In the genomic region with DNA sequence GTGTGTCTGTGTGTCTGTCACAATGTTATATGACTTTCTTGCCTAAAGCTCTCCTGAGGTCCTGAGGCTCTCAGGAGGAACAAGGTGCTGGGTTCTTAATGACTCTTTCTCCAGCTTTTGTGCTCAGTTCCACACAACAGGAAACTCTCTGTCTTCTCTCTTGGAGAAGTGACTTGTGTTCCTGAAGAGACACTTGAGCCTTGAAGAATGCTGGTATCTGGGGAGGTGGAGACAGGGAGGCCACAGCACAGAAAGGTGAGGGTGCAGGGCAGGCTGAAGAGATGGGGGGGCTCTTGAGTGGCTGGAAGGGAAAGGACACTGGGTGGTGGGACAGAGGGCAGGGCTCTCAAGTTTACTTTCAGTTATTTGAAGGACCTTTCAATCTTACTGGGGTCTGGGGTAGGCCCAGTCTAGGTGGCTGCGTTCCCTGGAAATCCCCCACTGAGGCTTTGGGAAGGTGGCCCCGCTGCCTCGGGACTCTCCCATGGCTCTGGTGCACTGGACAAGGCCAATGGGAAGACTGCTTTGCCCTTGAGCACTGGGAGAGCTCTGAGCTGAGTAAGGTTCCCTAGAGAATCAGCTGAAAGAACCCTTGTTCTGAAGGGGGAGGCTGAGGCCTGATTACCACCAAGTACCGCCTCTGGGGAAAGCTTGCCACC, we compare ENCODE assay signal across 8 mouse cellular contexts. TPM values are rescaled to one million over a fixed set of nuclear protein-coding genes. Genes with fewer than 3 reads are reported as not detected.
DNase-seq lines count a peak whose midpoint lies in the region; ATAC-seq and TF ChIP-seq lines count a peak whose summit lies in the region.

No protein-coding gene starts in this region.

- intact Hi-C loops in left cerebral cortex, postnatal 4 days (cut with DNase I) = no loop called here

- no peak for ATAC-seq in forebrain, postnatal 0 days
- no peak for ATAC-seq in midbrain, embryonic 11.5 days (ENCODE audit: low FRiP score)
- ATAC-seq in midbrain, embryonic 15.5 days (replicated peaks) = no peak
- ATAC-seq in liver, embryonic 15.5 days (ENCODE audit: insufficient read depth) = no peak
- ATAC-seq in stomach, embryonic 16.5 days (ENCODE audit: insufficient read depth, low FRiP score) = no peak

- no peak for TF ChIP-seq CTCF in forebrain, postnatal 0 days (IDR thresholded peaks at IDR 0.05; ENCODE audit: low read depth)

- no peak overlapping the region for H3K4me2 ChIP-seq in forebrain, postnatal 0 days (ENCODE audit: low read depth)
- H3K4me2 ChIP-seq in midbrain, embryonic 11.5 days = no peak overlapping the region
- no peak overlapping the region for H3K4me2 ChIP-seq in midbrain, embryonic 15.5 days
- 0 out of 2 replicates have a peak overlapping the region, but pooled peaks have one; percentile 23 for H3K4me2 ChIP-seq in liver, embryonic 15.5 days
- H3K4me2 ChIP-seq in stomach, embryonic 16.5 days (ENCODE audit: low read depth, low read length) = no peak overlapping the region; the same call in 1 of the 2 replicates

- peaks cover 25% of the 10 kb centered on the region for H3K36me3 ChIP-seq in forebrain, embryonic 10.5 days (replicated peaks)
- H3K36me3 ChIP-seq in forebrain, postnatal 0 days (ENCODE audit: insufficient read depth) = no peaks in the 10 kb centered on the region
- no peaks in the 10 kb centered on the region for H3K36me3 ChIP-seq in midbrain, embryonic 11.5 days (ENCODE audit: control insufficient read depth, insufficient read depth, low read length)
- H3K36me3 ChIP-seq in midbrain, embryonic 15.5 days (replicated peaks) = no peaks in the 10 kb centered on the region
- no peaks in the 10 kb centered on the region for H3K36me3 ChIP-seq in liver, embryonic 15.5 days (replicated peaks)
- H3K36me3 ChIP-seq in stomach, embryonic 16.5 days (ENCODE audit: control insufficient read depth, insufficient read depth, low read length) = no peaks in the 10 kb centered on the region

- peaks cover 86% of the 10 kb centered on the region for H3K4me1 ChIP-seq in forebrain, embryonic 10.5 days
- peaks cover 8% of the 10 kb centered on the region; the same call in 1 of the 2 replicates for H3K4me1 ChIP-seq in forebrain, postnatal 0 days (ENCODE audit: insufficient read depth)
- peaks cover 50% of the 10 kb centered on the region for H3K4me1 ChIP-seq in midbrain, embryonic 11.5 days (ENCODE audit: control insufficient read depth, insufficient read depth, low read length)
- peaks cover 36% of the 10 kb centered on the region for H3K4me1 ChIP-seq in midbrain, embryonic 15.5 days
- peaks cover 69% of the 10 kb centered on the region for H3K4me1 ChIP-seq in liver, embryonic 15.5 days (replicated peaks)
- H3K4me1 ChIP-seq in stomach, embryonic 16.5 days (ENCODE audit: control insufficient read depth, insufficient read depth, low read length) = peaks cover 44% of the 10 kb centered on the region

- DNase-seq in forebrain, embryonic 10.5 days (ENCODE audit: extremely low spot score, low spot score) = no peak
- DNase-seq in forebrain, postnatal 0 days = no peak
- DNase-seq in midbrain, embryonic 11.5 days (ENCODE audit: low spot score, missing footprints) = no peak
- no peak for DNase-seq in left cerebral cortex, postnatal 4 days
- no peak for DNase-seq in gastrocnemius, postnatal 4 days (ENCODE audit: low spot score in 2 of 2)

- no peak overlapping the region for H3K9ac ChIP-seq in forebrain, postnatal 0 days
- H3K9ac ChIP-seq in midbrain, embryonic 11.5 days (ENCODE audit: low read length) = no peak overlapping the region
- no peak overlapping the region for H3K9ac ChIP-seq in midbrain, embryonic 15.5 days
- H3K9ac ChIP-seq in liver, embryonic 15.5 days = no peak overlapping the region
- H3K9ac ChIP-seq in stomach, embryonic 16.5 days (ENCODE audit: low read length) = 0 out of 2 replicates have a peak overlapping the region, but pooled peaks have one; percentile 33

- no peaks in the 10 kb centered on the region for H3K9me3 ChIP-seq in forebrain, embryonic 10.5 days
- H3K9me3 ChIP-seq in forebrain, postnatal 0 days (ENCODE audit: low read length) = no peaks in the 10 kb centered on the region
- H3K9me3 ChIP-seq in midbrain, embryonic 11.5 days (ENCODE audit: control insufficient read depth, low read length) = no peaks in the 10 kb centered on the region
- no peaks in the 10 kb centered on the region for H3K9me3 ChIP-seq in midbrain, embryonic 15.5 days
- H3K9me3 ChIP-seq in liver, embryonic 15.5 days (replicated peaks) = no peaks in the 10 kb centered on the region
- H3K9me3 ChIP-seq in stomach, embryonic 16.5 days (replicated peaks; ENCODE audit: control insufficient read depth, low read length) = no peaks in the 10 kb centered on the region

- H3K4me3 ChIP-seq in forebrain, embryonic 10.5 days = no peak overlapping the region
- no peak overlapping the region for H3K4me3 ChIP-seq in forebrain, postnatal 0 days (ENCODE audit: low read depth, low read length)
- no peak overlapping the region for H3K4me3 ChIP-seq in midbrain, embryonic 11.5 days (ENCODE audit: low read depth, low read length)
- no peak overlapping the region for H3K4me3 ChIP-seq in midbrain, embryonic 15.5 days
- H3K4me3 ChIP-seq in liver, embryonic 15.5 days (replicated peaks) = no peak overlapping the region
- no peak overlapping the region for H3K4me3 ChIP-seq in stomach, embryonic 16.5 days (replicated peaks; ENCODE audit: low read length)

- 87% methylated on average over 4 of the region's 4 CpGs for WGBS in forebrain, embryonic 10.5 days
- 81% methylated on average over 4 of the region's 4 CpGs for WGBS in forebrain, postnatal 0 days
- 78% methylated on average over 4 of the region's 4 CpGs for WGBS in midbrain, embryonic 11.5 days
- 72% methylated on average over 4 of the region's 4 CpGs for WGBS in midbrain, embryonic 15.5 days
- 57% methylated on average over 4 of the region's 4 CpGs for WGBS in liver, embryonic 15.5 days (ENCODE audit: insufficient replicate concordance)
- WGBS in stomach, embryonic 16.5 days = 64% methylated on average over 4 of the region's 4 CpGs

- peak overlapping the region; percentile 80 for H3K27ac ChIP-seq in forebrain, embryonic 10.5 days
- H3K27ac ChIP-seq in forebrain, postnatal 0 days (ENCODE audit: low read depth, low read length) = no peak overlapping the region
- peak overlapping the region; percentile 79; the same call in 1 of the 2 replicates for H3K27ac ChIP-seq in midbrain, embryonic 11.5 days (ENCODE audit: low read depth, low read length)
- H3K27ac ChIP-seq in midbrain, embryonic 15.5 days = no peak overlapping the region
- H3K27ac ChIP-seq in liver, embryonic 15.5 days (replicated peaks) = peak overlapping the region; percentile 79
- peak overlapping the region; percentile 95 for H3K27ac ChIP-seq in stomach, embryonic 16.5 days (ENCODE audit: low read length)

- no peaks in the 10 kb centered on the region for H3K27me3 ChIP-seq in forebrain, embryonic 10.5 days (ENCODE audit: poor library complexity, severe bottlenecking)
- H3K27me3 ChIP-seq in forebrain, postnatal 0 days (ENCODE audit: insufficient read depth, low read length) = no peaks in the 10 kb centered on the region
- H3K27me3 ChIP-seq in midbrain, embryonic 11.5 days (ENCODE audit: control insufficient read depth, insufficient read depth, low read length) = no peaks in the 10 kb centered on the region
- H3K27me3 ChIP-seq in midbrain, embryonic 15.5 days (replicated peaks) = no peaks in the 10 kb centered on the region
- H3K27me3 ChIP-seq in liver, embryonic 15.5 days = no peaks in the 10 kb centered on the region
- H3K27me3 ChIP-seq in stomach, embryonic 16.5 days (ENCODE audit: control insufficient read depth, insufficient read depth, low read length) = no peaks in the 10 kb centered on the region

RNA-seq across cellular contexts. Expression of a gene that starts 33.9 kb away (rescaled TPM):
- polyA plus RNA-seq in forebrain, embryonic 10.5 days (2016; fragmentation: Nextera tagmentation; extraction: Ambion mirVana) = 33.3 and 33.4 TPM in 2 replicates
- total RNA-seq in forebrain, postnatal 0 days (2014; rRNA removed) = 22.5 and 30.6 TPM in 2 replicates
- 9.6 and 12.3 TPM in 2 replicates for polyA plus RNA-seq in forebrain, postnatal 0 days (2015; fragmentation: Nextera tagmentation; extraction: Ambion mirVana)
- 25.6 and 31.3 TPM in 2 replicates for polyA plus RNA-seq in midbrain, embryonic 11.5 days (2014; fragmentation: Nextera tagmentation; extraction: Ambion mirVana)
- 18.0 and 18.6 TPM in 2 replicates for polyA plus RNA-seq in midbrain, embryonic 15.5 days (2015; fragmentation: Nextera tagmentation; extraction: Ambion mirVana)
- 5.6 and 7.4 TPM in 2 replicates for polyA plus RNA-seq in liver, embryonic 15.5 days (2015; fragmentation: Nextera tagmentation; extraction: Ambion mirVana)
- polyA plus RNA-seq in stomach, embryonic 16.5 days (2015; fragmentation: Nextera tagmentation; extraction: Ambion mirVana) = 14.3 and 16.7 TPM in 2 replicates
- 10 to 100 TPM; 19.3 to 23.7 TPM for total RNA-seq in left cerebral cortex, postnatal 4 days (2021)
- total RNA-seq in gastrocnemius, postnatal 4 days (2021) = 10 to 100 TPM; 17.5 to 18.1 TPM

RNA-seq across cellular contexts. Expression of a gene that starts 56.7 kb away (rescaled TPM):
- polyA plus RNA-seq in forebrain, embryonic 10.5 days (2016; fragmentation: Nextera tagmentation; extraction: Ambion mirVana) = 462 and 476 TPM in 2 replicates
- 143 and 145 TPM in 2 replicates for total RNA-seq in forebrain, postnatal 0 days (2014; rRNA removed)
- 110 and 128 TPM in 2 replicates for polyA plus RNA-seq in forebrain, postnatal 0 days (2015; fragmentation: Nextera tagmentation; extraction: Ambion mirVana)
- polyA plus RNA-seq in midbrain, embryonic 11.5 days (2014; fragmentation: Nextera tagmentation; extraction: Ambion mirVana) = 349 and 357 TPM in 2 replicates
- polyA plus RNA-seq in midbrain, embryonic 15.5 days (2015; fragmentation: Nextera tagmentation; extraction: Ambion mirVana) = 242 and 249 TPM in 2 replicates
- 175 and 206 TPM in 2 replicates for polyA plus RNA-seq in liver, embryonic 15.5 days (2015; fragmentation: Nextera tagmentation; extraction: Ambion mirVana)
- 606 and 633 TPM in 2 replicates for polyA plus RNA-seq in stomach, embryonic 16.5 days (2015; fragmentation: Nextera tagmentation; extraction: Ambion mirVana)
- total RNA-seq in left cerebral cortex, postnatal 4 days (2021) = 10 to 100 TPM; 66.4 to 74.7 TPM
- total RNA-seq in gastrocnemius, postnatal 4 days (2021) = 100 to 1,000 TPM; 433 to 473 TPM

Comparison
In these comparisons a context has a peak if more than half of its experiments do, and no peak if none do; other contexts are left out.
1. H3K27ac ChIP-seq: peak in forebrain, embryonic 10.5 days (single experiment), midbrain, embryonic 11.5 days (single experiment), liver, embryonic 15.5 days (single experiment) and stomach, embryonic 16.5 days (single experiment); none in forebrain, postnatal 0 days (single experiment) and midbrain, embryonic 15.5 days (single experiment).